Mouse (Mus musculus) lung, postnatal 0 days (tissue): ENCODE data around the gene BC029722. TPM values are rescaled to one million over a fixed set of nuclear protein-coding genes. Genes with fewer than 3 reads are reported as not detected.

ENCODE experiments used
- ATAC-seq: fragments of 200-750 bp; cut with Nextera tagmentation; 2 replicates; pipeline ENCODE4 v1.8.0; 2017; ENCODE audit warnings: moderate library complexity
- DNase-seq: peaks from one replicate; pipeline ENCODE4 v3.0.0-alpha.2; 2016; ENCODE audit warnings: low spot score
- H3K27ac ChIP-seq: fragments of 300-500 bp; sonication (generic); 2 replicates; pipeline ENCODE4 v1.5.1; 2014; ENCODE audit warnings: antibody characterized with exemption, mild to moderate bottlenecking, low read length, mixed read lengths
- H3K27me3 ChIP-seq: fragments of 300-500 bp; sonication (generic); replicated peaks from 2 replicates; pipeline ENCODE4 v1.6.1; 2014; ENCODE audit warnings: low read length, mixed read lengths; ENCODE audit not compliant: insufficient read depth
- H3K36me3 ChIP-seq: fragments of 300-500 bp; sonication (generic); 2 replicates; pipeline ENCODE4 v1.6.1; 2014; ENCODE audit warnings: low read length, mixed read lengths; ENCODE audit not compliant: insufficient read depth
- H3K4me1 ChIP-seq: fragments of 300-500 bp; sonication (generic); 2 replicates; pipeline ENCODE4 v1.6.1; 2014; ENCODE audit warnings: antibody characterized with exemption, low read depth, low read length, mixed read lengths; ENCODE audit not compliant: insufficient read depth
- H3K4me2 ChIP-seq: fragments of 300-500 bp; sonication (generic); replicated peaks from 2 replicates; pipeline ENCODE4 v1.6.1; 2014; ENCODE audit warnings: low read depth, mild to moderate bottlenecking, low read length, moderate library complexity, mixed read lengths
- H3K4me3 ChIP-seq: fragments of 300-500 bp; sonication (generic); 2 replicates; pipeline ENCODE4 v1.5.1; 2014; ENCODE audit warnings: low read depth, low read length
- H3K9ac ChIP-seq: fragments of 300-500 bp; sonication (generic); replicated peaks from 2 replicates; pipeline ENCODE4 v1.6.1; 2014; ENCODE audit warnings: low read depth, mild to moderate bottlenecking
- H3K9me3 ChIP-seq: fragments of 300-500 bp; sonication (generic); 2 replicates; pipeline ENCODE4 v1.6.1; 2016; ENCODE audit warnings: low read length, mixed read lengths
- CTCF ChIP-seq: IDR thresholded peaks from 2 replicates; pipeline ENCODE4 v1.5.1; 2016; ENCODE audit warnings: antibody characterized with exemption, mild to moderate bottlenecking
- EP300 ChIP-seq: IDR thresholded peaks from 2 replicates; pipeline ENCODE4 v1.6.1; 2016; ENCODE audit warnings: antibody characterized with exemption, mild to moderate bottlenecking, control low read depth
- WGBS: fragments of 180-500 bp; shearing (Covaris S2); extraction: QIAGEN DNeasy Blood & Tissue Kit; methylation state at CpG from one replicate; pipeline ENCODE4 v1.1.7; 2014; 5-methylcytosine and 5-hydroxymethylcytosine counted together
- polyA plus RNA-seq: library from polyadenylated mRNA; unstranded; fragments of >200 nt; fragmentation: Nextera tagmentation; extraction: Ambion mirVana; gene quantifications from 2 replicates; pipeline ENCODE4 v1.2.1, GENCODE M21; 2015

BC029722 gene
- polyA plus RNA-seq, 1 experiment from 2014 or later: 32.9 TPM

DNA sequence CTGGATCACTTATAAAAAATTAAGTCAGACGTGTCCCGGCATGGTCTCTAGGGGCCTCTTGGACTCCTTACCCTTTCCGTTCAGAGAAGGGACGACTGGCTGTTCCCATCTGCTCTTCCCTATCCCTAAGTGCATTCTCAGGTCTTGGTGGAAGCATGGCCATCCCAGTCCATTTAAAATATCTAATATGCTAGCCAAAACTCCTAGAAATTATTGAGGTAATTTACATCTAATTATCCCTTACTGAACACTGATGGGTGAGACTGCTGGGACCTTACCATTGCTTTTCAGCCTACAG is 41.6 kb downstream of the BC029722 start:
- 77% methylated on average over 4 of the region's 4 CpGs for WGBS

DNA sequence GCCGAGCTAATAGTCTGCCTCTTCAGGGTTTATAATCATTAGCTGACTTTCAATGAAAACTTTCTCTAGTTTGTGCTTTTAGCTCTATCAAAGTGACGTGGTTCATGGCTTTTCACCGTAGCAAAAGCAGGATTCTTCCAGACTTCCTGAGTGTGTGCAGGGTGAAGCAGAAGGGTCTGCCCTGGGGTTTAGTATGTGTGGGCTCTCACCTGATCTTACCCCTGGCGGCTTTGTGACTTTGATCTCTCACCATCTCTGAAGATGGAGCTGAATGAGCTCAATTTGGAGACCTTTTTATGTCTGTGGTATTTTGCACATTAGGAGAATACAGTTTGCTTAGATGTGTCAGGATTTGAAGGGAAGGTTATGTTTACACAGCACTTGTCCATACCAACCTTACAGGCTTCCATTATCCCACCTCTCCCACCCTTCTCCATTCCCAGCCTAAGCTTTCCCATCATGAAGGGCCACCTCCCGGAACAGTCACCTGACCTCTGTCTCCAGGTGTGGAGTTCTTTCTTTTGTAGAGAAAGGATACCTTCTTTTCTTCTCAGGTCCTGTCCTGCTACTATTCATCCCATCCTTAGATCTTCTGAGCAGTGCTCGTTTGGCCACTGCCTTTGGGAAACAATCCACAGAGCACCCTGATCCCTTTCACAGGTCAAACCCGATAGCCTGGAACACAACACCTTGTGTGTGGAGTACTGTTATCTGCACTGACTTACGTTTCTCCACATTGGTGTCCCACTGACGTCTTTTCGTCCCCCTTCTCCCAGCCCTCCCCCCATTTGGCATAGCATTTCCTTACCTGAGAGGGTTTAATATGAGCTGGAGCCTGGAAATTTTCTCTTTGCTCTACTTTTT is 42.2 kb downstream of the BC029722 start:
- H3K27me3 ChIP-seq: peaks cover 27% of the 10 kb centered on the region
- TF ChIP-seq CTCF (no peak), EP300 (no peak)

More for the DNA sequence above, 41.6 kb downstream of the BC029722 start:
- Histone ChIP-seq H3K4me2 (no peak overlapping the region), H3K9me3 (no peaks in the 10 kb centered on the region), H3K27ac (no peak overlapping the region), H3K4me3 (no peak overlapping the region), H3K4me1 (no peaks in the 10 kb centered on the region), H3K27me3 (peaks cover 27% of the 10 kb centered on the region), H3K9ac (no peak overlapping the region), H3K36me3 (no peaks in the 10 kb centered on the region)
- ATAC-seq (no peak), DNase-seq (no peak)
- TF ChIP-seq CTCF (no peak), EP300 (no peak)

DNA sequence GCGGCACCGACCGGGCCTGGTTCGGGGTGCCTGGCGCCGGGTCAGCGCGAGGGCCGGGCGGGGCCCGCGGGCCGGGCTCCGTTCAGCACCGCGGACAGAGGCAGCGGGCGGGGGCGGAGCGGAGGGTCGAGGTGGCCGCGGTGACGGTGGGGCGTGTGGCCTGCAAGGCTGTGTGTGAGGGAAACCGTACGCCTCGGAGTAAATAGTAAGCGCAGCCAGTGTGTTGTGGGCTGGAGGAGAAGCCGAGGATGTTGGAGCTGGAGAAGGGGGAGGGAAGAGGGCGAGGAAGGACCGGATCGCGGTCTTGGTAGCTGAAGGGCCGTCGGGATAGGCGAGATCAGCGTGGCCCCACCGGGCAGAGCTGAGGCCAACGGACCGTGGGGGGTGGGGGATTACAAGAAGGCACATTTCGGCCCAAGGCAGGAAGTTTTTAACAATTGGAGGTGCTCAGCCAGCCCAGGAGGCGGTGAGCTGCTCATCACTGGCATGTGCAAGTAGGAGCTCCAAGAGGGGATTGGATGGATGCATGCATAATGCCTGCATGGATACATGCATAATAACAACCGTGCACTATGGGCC is 43.5 kb downstream of the BC029722 start:
- Histone ChIP-seq H3K4me2 (peak overlapping the region; percentile 95), H3K36me3 (no peaks in the 10 kb centered on the region), H3K27me3 (peaks cover 27% of the 10 kb centered on the region), H3K9ac (no peak overlapping the region), H3K9me3 (no peaks in the 10 kb centered on the region), H3K4me3 (peak overlapping the region; percentile 45), H3K4me1 (no peaks in the 10 kb centered on the region), H3K27ac (no peak overlapping the region)
- TF ChIP-seq CTCF (no peak), EP300 (no peak)
- ATAC-seq: peak; percentile 93
- DNase-seq: peak; percentile 71
- WGBS: 2% methylated on average over 42 of the region's 44 CpGs

More for the DNA sequence above, 42.2 kb downstream of the BC029722 start:
- no peak overlapping the region for H3K4me3 ChIP-seq
- WGBS: 46% methylated on average over 10 of the region's 10 CpGs
- no peaks in the 10 kb centered on the region for H3K9me3 ChIP-seq
- H3K36me3 ChIP-seq: no peaks in the 10 kb centered on the region
- no peaks in the 10 kb centered on the region for H3K4me1 ChIP-seq
- no peak overlapping the region for H3K27ac ChIP-seq
- DNase-seq (no peak), ATAC-seq (no peak)
- H3K4me2 ChIP-seq: no peak overlapping the region
- no peak overlapping the region for H3K9ac ChIP-seq

DNA sequence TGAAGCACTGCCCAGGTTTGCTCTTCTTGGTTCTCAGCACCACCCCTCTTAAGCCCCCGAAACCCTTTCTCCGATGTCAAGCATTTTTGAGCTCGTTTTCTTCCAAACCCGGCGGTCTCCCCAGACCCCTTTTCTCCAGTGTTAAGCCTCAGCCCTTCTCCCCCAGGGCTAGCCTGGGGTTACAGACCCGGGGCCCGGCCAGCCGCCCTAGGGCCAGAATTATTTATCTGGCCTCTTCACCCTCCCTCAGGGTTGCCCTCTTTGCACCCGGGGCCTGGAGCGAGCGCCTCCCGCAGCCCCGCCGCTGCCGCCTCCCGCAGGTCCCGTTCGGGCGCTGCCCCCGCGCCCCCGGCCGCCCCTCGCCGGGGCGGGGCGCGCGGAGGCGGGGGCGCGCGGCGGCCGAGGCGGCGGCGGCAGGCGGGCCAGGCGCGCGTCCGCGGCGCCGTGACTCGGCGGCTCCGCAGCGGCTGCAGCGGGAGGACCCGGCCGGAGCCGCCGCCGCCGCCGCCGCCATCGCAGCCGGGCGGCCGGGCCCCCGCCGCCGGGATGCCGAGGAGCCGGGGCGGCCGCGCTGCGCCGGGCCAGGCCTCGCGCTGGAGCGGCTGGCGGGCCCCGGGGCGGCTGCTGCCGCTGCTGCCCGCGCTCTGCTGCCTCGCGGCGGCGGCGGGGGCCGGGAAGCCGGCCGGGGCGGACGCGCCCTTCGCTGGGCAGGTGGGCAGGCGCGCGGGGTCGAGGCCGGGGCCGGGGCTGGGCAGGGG is 44.1 kb downstream of the BC029722 start, which contains the start of gene Mmp24:
Gene Mmp24, plus strand, starts transcription at position 416 of the 758 bp plus-strand sequence.
- H3K36me3 ChIP-seq: no peaks in the 10 kb centered on the region
- no peak within 1 kb of the TSS for H3K27ac ChIP-seq
- peaks cover 27% of the 10 kb centered on the region for H3K27me3 ChIP-seq
- H3K4me2 ChIP-seq: peak within 1 kb of the TSS; percentile 95
- H3K4me3 ChIP-seq: peak within 1 kb of the TSS; percentile 45
- WGBS: 6% methylated on average over 35 of the region's 100 CpGs
- no peak within 1 kb of the TSS for H3K9ac ChIP-seq
- no peaks in the 10 kb centered on the region for H3K4me1 ChIP-seq
- TF ChIP-seq CTCF: no peak
- no peak for TF ChIP-seq EP300
- ATAC-seq: peak; percentile 54
- DNase-seq: no peak
- H3K9me3 ChIP-seq: no peaks in the 10 kb centered on the region

GRCm38 (mm10) chr2:155774261-155774926 is 44.8 kb downstream of the BC029722 start:
- Histone ChIP-seq H3K4me1 (no peaks in the 10 kb centered on the region), H3K4me2 (no peak overlapping the region), H3K27ac (no peak overlapping the region), H3K9ac (no peak overlapping the region), H3K36me3 (no peaks in the 10 kb centered on the region), H3K9me3 (no peaks in the 10 kb centered on the region), H3K27me3 (peaks cover 27% of the 10 kb centered on the region), H3K4me3 (no peak overlapping the region)
- no peak for ATAC-seq
- 51% methylated on average over 11 of the region's 11 CpGs for WGBS
- TF ChIP-seq CTCF: no peak
- no peak for TF ChIP-seq EP300
- no peak for DNase-seq

GRCm38 (mm10) chr2:155773664-155774063 is 45.6 kb downstream of the BC029722 start:
- Histone ChIP-seq H3K4me2 (no peak overlapping the region), H3K36me3 (no peaks in the 10 kb centered on the region), H3K4me1 (no peaks in the 10 kb centered on the region), H3K27me3 (peaks cover 27% of the 10 kb centered on the region), H3K4me3 (no peak overlapping the region), H3K9me3 (no peaks in the 10 kb centered on the region), H3K27ac (no peak overlapping the region), H3K9ac (no peak overlapping the region)
- no peak for TF ChIP-seq CTCF
- TF ChIP-seq EP300: no peak
- ATAC-seq (no peak), DNase-seq (no peak)
- WGBS: 46% methylated on average over 4 of the region's 4 CpGs

Other genes with a start within 250 kb of the BC029722 start
- gene Gss, start 226.6 kb downstream of the BC029722 start, polyA plus RNA-seq: 37.1 and 39.4 TPM in 2 replicates
- 0.38 and 0.54 TPM in 2 replicates for gene Myh7b, start 208.2 kb downstream of the BC029722 start, polyA plus RNA-seq
- 83.5 and 86.0 TPM in 2 replicates for gene Trpc4ap, start 127.0 kb downstream of the BC029722 start, polyA plus RNA-seq
- gene Edem2, start 90.0 kb downstream of the BC029722 start, polyA plus RNA-seq: 46.6 and 47.3 TPM in 2 replicates
- gene Gm17581, start 83.6 kb downstream of the BC029722 start, polyA plus RNA-seq: not detected in 2 replicates
- gene Procr, start 68.3 kb downstream of the BC029722 start, polyA plus RNA-seq: 9.1 and 9.7 TPM in 2 replicates
- 0.05 and 0.11 TPM in 2 replicates for gene Mmp24, start 44.1 kb downstream of the BC029722 start, polyA plus RNA-seq
- gene Eif6, start 7.5 kb upstream of the BC029722 start, polyA plus RNA-seq: 127 and 141 TPM in 2 replicates
- gene Fam83c, start 15.4 kb upstream of the BC029722 start, polyA plus RNA-seq: 0.04 TPM in 1 of 2 replicates, not detected in the other
- 24.4 and 35.1 TPM in 2 replicates for gene Uqcc1, start 110.9 kb upstream of the BC029722 start, polyA plus RNA-seq
- gene Gm15557, start 121.3 kb upstream of the BC029722 start, polyA plus RNA-seq: 0.11 TPM in 1 of 2 replicates, not detected in the other
- 1.7 and 2.7 TPM in 2 replicates for gene Gdf5, start 125.9 kb upstream of the BC029722 start, polyA plus RNA-seq
- 6.6 and 7.4 TPM in 2 replicates for gene Cep250, start 137.0 kb upstream of the BC029722 start, polyA plus RNA-seq
- 1.0 and 1.1 TPM in 2 replicates for gene 6430550D23Rik, start 188.6 kb upstream of the BC029722 start, polyA plus RNA-seq
- gene Ergic3, start 188.6 kb upstream of the BC029722 start, polyA plus RNA-seq: 168 and 181 TPM in 2 replicates
- gene Fer1l4, start 233.5 kb upstream of the BC029722 start, polyA plus RNA-seq: 0.06 and 0.36 TPM in 2 replicates
- gene Spag4, start 245.7 kb upstream of the BC029722 start, polyA plus RNA-seq: 0.74 and 0.89 TPM in 2 replicates